Mouse (Mus musculus): Measurements from ENCODE around the gene Slx4ip. TPM values are rescaled to one million over a fixed set of nuclear protein-coding genes. Genes with fewer than 3 reads are reported as not detected.

Slx4ip gene
- polyA plus RNA-seq, 1 experiment from 2014 or later, result 4.8 TPM

GRCm38 (mm10) chr2:137067479-137068110, 176.6 kb downstream of the Slx4ip start:
- H3K27ac ChIP-seq (replicated peaks in 1 of 2; ENCODE audit: control insufficient read depth in 1 of 2, insufficient read depth in 1 of 2, low read depth in 2 of 2, low read length in 2 of 2), result no peak overlapping the region
- H3K4me3 ChIP-seq (ENCODE audit: control insufficient read depth in 1 of 2, insufficient read depth in 1 of 2, low read depth in 1 of 2, low read length in 2 of 2), result no peak overlapping the region
- 83% methylated on average over 10 of the region's 10 CpGs for whole genome bisulfite sequencing
- H3K36me3 ChIP-seq (ENCODE audit: control insufficient read depth, insufficient read depth, low read length), result peaks cover 7% of the 10 kb centered on the region; the same call in 1 of the 2 replicates
- no peaks in the 10 kb centered on the region for H3K27me3 ChIP-seq (ENCODE audit: control insufficient read depth, insufficient read depth, low read length)
- H3K9ac ChIP-seq (ENCODE audit: low read length), result no peak overlapping the region
- H3K4me1 ChIP-seq (ENCODE audit: control insufficient read depth in 2 of 2, insufficient read depth in 2 of 2, low read length in 2 of 2), result peaks cover 0 to 10% of the 10 kb centered on the region in 2 experiments; a peak in 2 of 4 replicates
- H3K4me2 ChIP-seq (ENCODE audit: low read length), result no peak overlapping the region
- no peaks in the 10 kb centered on the region for H3K9me3 ChIP-seq (ENCODE audit: control insufficient read depth, low read length)
- no peak for ATAC-seq (ENCODE audit: insufficient number of reproducible peaks, insufficient read depth, low FRiP score, low read depth)

GRCm38 (mm10) chr2:137073473-137074312, 182.7 kb downstream of the Slx4ip start:
- Histone ChIP-seq H3K27ac (replicated peaks in 1 of 2; ENCODE audit: control insufficient read depth in 1 of 2, insufficient read depth in 1 of 2, low read depth in 2 of 2, low read length in 2 of 2) (no peak overlapping the region), H3K9me3 (ENCODE audit: control insufficient read depth, low read length) (no peaks in the 10 kb centered on the region), H3K36me3 (ENCODE audit: control insufficient read depth, insufficient read depth, low read length) (no peaks in the 10 kb centered on the region), H3K27me3 (ENCODE audit: control insufficient read depth, insufficient read depth, low read length) (no peaks in the 10 kb centered on the region), H3K4me3 (ENCODE audit: control insufficient read depth in 1 of 2, insufficient read depth in 1 of 2, low read depth in 1 of 2, low read length in 2 of 2) (no peak overlapping the region), H3K9ac (ENCODE audit: low read length) (0 out of 2 replicates have a peak overlapping the region, but pooled peaks have one; percentile 11), H3K4me2 (ENCODE audit: low read length) (no peak overlapping the region), H3K4me1 (ENCODE audit: control insufficient read depth in 2 of 2, insufficient read depth in 2 of 2, low read length in 2 of 2) (no peaks in the 10 kb centered on the region)
- ATAC-seq (ENCODE audit: insufficient number of reproducible peaks, insufficient read depth, low FRiP score, low read depth), result no peak
- 63% methylated on average over 16 of the region's 16 CpGs for WGBS

- Histone ChIP-seq H3K36me3 (ENCODE audit: control insufficient read depth, insufficient read depth, low read length) (no peaks in the 10 kb centered on the region), H3K9ac (ENCODE audit: low read length) (no peak overlapping the region), H3K4me1 (ENCODE audit: control insufficient read depth in 2 of 2, insufficient read depth in 2 of 2, low read length in 2 of 2) (no peaks in the 10 kb centered on the region), H3K27ac (replicated peaks in 1 of 2; ENCODE audit: control insufficient read depth in 1 of 2, insufficient read depth in 1 of 2, low read depth in 2 of 2, low read length in 2 of 2) (no peak overlapping the region), H3K4me3 (ENCODE audit: control insufficient read depth in 1 of 2, insufficient read depth in 1 of 2, low read depth in 1 of 2, low read length in 2 of 2) (no peak overlapping the region), H3K9me3 (ENCODE audit: control insufficient read depth, low read length) (no peaks in the 10 kb centered on the region), H3K4me2 (ENCODE audit: low read length) (no peak overlapping the region), H3K27me3 (ENCODE audit: control insufficient read depth, insufficient read depth, low read length) (no peaks in the 10 kb centered on the region)
- 39% methylated on average over 2 of the region's 2 CpGs for WGBS
- no peak for ATAC-seq (ENCODE audit: insufficient number of reproducible peaks, insufficient read depth, low FRiP score, low read depth)
Observed at GRCm38 (mm10) chr2:137074313-137074620, 183.2 kb downstream of the Slx4ip start.

- H3K27ac ChIP-seq (replicated peaks in 1 of 2; ENCODE audit: control insufficient read depth in 1 of 2, insufficient read depth in 1 of 2, low read depth in 2 of 2, low read length in 2 of 2), result no peak overlapping the region
- 80% methylated on average over 4 of the region's 4 CpGs for WGBS
- no peak overlapping the region for H3K9ac ChIP-seq (ENCODE audit: low read length)
- peaks cover 9 to 18% of the 10 kb centered on the region in 2 experiments for H3K4me1 ChIP-seq (ENCODE audit: control insufficient read depth in 2 of 2, insufficient read depth in 2 of 2, low read length in 2 of 2)
- peaks cover 14% of the 10 kb centered on the region for H3K36me3 ChIP-seq (ENCODE audit: control insufficient read depth, insufficient read depth, low read length)
- H3K4me3 ChIP-seq (ENCODE audit: control insufficient read depth in 1 of 2, insufficient read depth in 1 of 2, low read depth in 1 of 2, low read length in 2 of 2), result no peak overlapping the region
- H3K4me2 ChIP-seq (ENCODE audit: low read length), result no peak overlapping the region
- no peaks in the 10 kb centered on the region for H3K27me3 ChIP-seq (ENCODE audit: control insufficient read depth, insufficient read depth, low read length)
- H3K9me3 ChIP-seq (ENCODE audit: control insufficient read depth, low read length), result no peaks in the 10 kb centered on the region
- ATAC-seq (ENCODE audit: insufficient number of reproducible peaks, insufficient read depth, low FRiP score, low read depth), result no peak
Observed at GRCm38 (mm10) chr2:137078771-137079170, 187.8 kb downstream of the Slx4ip start.

- Histone ChIP-seq H3K4me2 (ENCODE audit: low read length) (no peak overlapping the region), H3K9me3 (ENCODE audit: control insufficient read depth, low read length) (no peaks in the 10 kb centered on the region), H3K36me3 (ENCODE audit: control insufficient read depth, insufficient read depth, low read length) (peaks cover 25% of the 10 kb centered on the region), H3K9ac (ENCODE audit: low read length) (no peak overlapping the region), H3K27ac (replicated peaks in 1 of 2; ENCODE audit: control insufficient read depth in 1 of 2, insufficient read depth in 1 of 2, low read depth in 2 of 2, low read length in 2 of 2) (0 out of 4 replicates have a peak overlapping the region, but pooled peaks of 1 of the 2 experiments have one; percentile 19), H3K4me3 (ENCODE audit: control insufficient read depth in 1 of 2, insufficient read depth in 1 of 2, low read depth in 1 of 2, low read length in 2 of 2) (no peak overlapping the region), H3K4me1 (ENCODE audit: control insufficient read depth in 2 of 2, insufficient read depth in 2 of 2, low read length in 2 of 2) (peaks cover 9 to 18% of the 10 kb centered on the region in 2 experiments), H3K27me3 (ENCODE audit: control insufficient read depth, insufficient read depth, low read length) (no peaks in the 10 kb centered on the region)
- ATAC-seq (ENCODE audit: insufficient number of reproducible peaks, insufficient read depth, low FRiP score, low read depth), result no peak
- 26% methylated on average over 10 of the region's 10 CpGs for WGBS
Observed at GRCm38 (mm10) chr2:137079721-137080320, 188.8 kb downstream of the Slx4ip start.

GRCm38 (mm10) chr2:137080468-137080867, 189.4 kb downstream of the Slx4ip start:
- Histone ChIP-seq H3K27ac (replicated peaks in 1 of 2; ENCODE audit: control insufficient read depth in 1 of 2, insufficient read depth in 1 of 2, low read depth in 2 of 2, low read length in 2 of 2) (0 out of 4 replicates have a peak overlapping the region, but pooled peaks of 1 of the 2 experiments have one; percentile 19), H3K9ac (ENCODE audit: low read length) (no peak overlapping the region), H3K4me3 (ENCODE audit: control insufficient read depth in 1 of 2, insufficient read depth in 1 of 2, low read depth in 1 of 2, low read length in 2 of 2) (no peak overlapping the region), H3K4me2 (ENCODE audit: low read length) (no peak overlapping the region), H3K36me3 (ENCODE audit: control insufficient read depth, insufficient read depth, low read length) (peaks cover 31% of the 10 kb centered on the region), H3K9me3 (ENCODE audit: control insufficient read depth, low read length) (no peaks in the 10 kb centered on the region), H3K4me1 (ENCODE audit: control insufficient read depth in 2 of 2, insufficient read depth in 2 of 2, low read length in 2 of 2) (peaks cover 9 to 18% of the 10 kb centered on the region in 2 experiments), H3K27me3 (ENCODE audit: control insufficient read depth, insufficient read depth, low read length) (no peaks in the 10 kb centered on the region)
- ATAC-seq (ENCODE audit: insufficient number of reproducible peaks, insufficient read depth, low FRiP score, low read depth), result no peak
- WGBS, result 51% methylated on average over 6 of the region's 6 CpGs

GRCm38 (mm10) chr2:137081001-137081400, 190.0 kb downstream of the Slx4ip start:
- no peak overlapping the region for H3K27ac ChIP-seq (replicated peaks in 1 of 2; ENCODE audit: control insufficient read depth in 1 of 2, insufficient read depth in 1 of 2, low read depth in 2 of 2, low read length in 2 of 2)
- H3K9me3 ChIP-seq (ENCODE audit: control insufficient read depth, low read length), result no peaks in the 10 kb centered on the region
- no peak overlapping the region for H3K9ac ChIP-seq (ENCODE audit: low read length)
- ATAC-seq (ENCODE audit: insufficient number of reproducible peaks, insufficient read depth, low FRiP score, low read depth), result no peak
- H3K27me3 ChIP-seq (ENCODE audit: control insufficient read depth, insufficient read depth, low read length), result no peaks in the 10 kb centered on the region
- no peak overlapping the region for H3K4me3 ChIP-seq (ENCODE audit: control insufficient read depth in 1 of 2, insufficient read depth in 1 of 2, low read depth in 1 of 2, low read length in 2 of 2)
- no peak overlapping the region for H3K4me2 ChIP-seq (ENCODE audit: low read length)
- 78% methylated on average over 7 of the region's 7 CpGs for WGBS
- peaks cover 37% of the 10 kb centered on the region for H3K36me3 ChIP-seq (ENCODE audit: control insufficient read depth, insufficient read depth, low read length)
- H3K4me1 ChIP-seq (ENCODE audit: control insufficient read depth in 2 of 2, insufficient read depth in 2 of 2, low read length in 2 of 2), result peaks cover 9 to 18% of the 10 kb centered on the region in 2 experiments
